Mouse (Mus musculus): ENCODE measurements around the gene Pomgnt2. TPM values are rescaled to one million over a fixed set of nuclear protein-coding genes. Genes with fewer than 3 reads are reported as not detected.

Gene Pomgnt2
- polyA plus RNA-seq, 1 experiment from 2014 or later = 12.1 TPM

- Histone ChIP-seq H3K36me3 (ENCODE audit: control insufficient read depth, insufficient read depth, low read length) (no peaks in the 10 kb centered on the region), H3K4me1 (replicated peaks; ENCODE audit: control insufficient read depth, insufficient read depth, low read length) (peaks cover 8% of the 10 kb centered on the region), H3K4me3 (ENCODE audit: low read length) (no peak overlapping the region), H3K9me3 (ENCODE audit: control insufficient read depth, low read length) (no peaks in the 10 kb centered on the region), H3K27ac (ENCODE audit: low read length) (no peak overlapping the region), H3K9ac (ENCODE audit: low read length) (no peak overlapping the region), H3K4me2 (ENCODE audit: low read depth, low read length) (no peak overlapping the region), H3K27me3 (ENCODE audit: control insufficient read depth, insufficient read depth, low read depth, low read length) (no peaks in the 10 kb centered on the region)
- ATAC-seq (ENCODE audit: low read depth) = no peak
- 81% methylated on average over 7 of the region's 7 CpGs for WGBS
Observed at GRCm38 (mm10) chr9:121964941-121965340, 32.0 kb downstream of the Pomgnt2 start.

DNA sequence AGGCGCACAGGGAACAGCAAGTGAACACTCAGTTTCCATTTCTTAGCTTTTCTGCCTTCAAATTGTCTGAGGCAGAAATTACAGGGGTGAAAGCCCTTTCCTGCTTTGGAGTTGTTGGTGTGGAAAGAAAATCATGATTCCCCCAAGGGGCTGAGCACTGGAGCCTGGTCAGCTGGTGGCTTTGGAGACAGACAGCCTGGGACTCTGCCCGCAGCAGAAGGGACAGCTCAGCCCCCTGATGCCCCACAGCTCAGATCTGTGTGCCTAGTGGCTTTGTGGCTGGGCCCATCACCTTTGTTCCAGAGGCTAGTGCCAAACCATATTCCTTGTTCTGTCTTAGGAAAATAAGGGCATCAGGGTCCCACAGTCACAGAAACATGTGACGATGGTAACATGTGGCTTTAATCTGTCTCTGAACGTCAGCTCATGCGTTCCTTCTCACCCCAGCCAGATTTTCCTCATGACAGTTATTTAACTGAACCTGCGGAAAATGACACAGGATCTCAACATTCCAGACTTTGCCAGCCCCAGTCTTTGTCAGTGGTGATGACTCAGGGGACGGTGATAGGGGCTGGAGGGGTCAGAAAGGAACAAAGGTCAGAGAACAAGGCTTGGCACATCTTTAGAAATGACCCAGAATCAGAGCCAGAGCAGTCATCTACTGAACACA lies 36.8 kb downstream of the Pomgnt2 start:
- Histone ChIP-seq H3K27me3 (ENCODE audit: control insufficient read depth, insufficient read depth, low read depth, low read length) (no peaks in the 10 kb centered on the region), H3K4me1 (replicated peaks; ENCODE audit: control insufficient read depth, insufficient read depth, low read length) (0 out of 2 replicates have a peak, but pooled peaks cover 3% of the 10 kb centered on the region), H3K9ac (ENCODE audit: low read length) (no peak overlapping the region), H3K36me3 (ENCODE audit: control insufficient read depth, insufficient read depth, low read length) (no peaks in the 10 kb centered on the region), H3K27ac (ENCODE audit: low read length) (no peak overlapping the region), H3K9me3 (ENCODE audit: control insufficient read depth, low read length) (no peaks in the 10 kb centered on the region), H3K4me3 (ENCODE audit: low read length) (no peak overlapping the region), H3K4me2 (ENCODE audit: low read depth, low read length) (no peak overlapping the region)
- ATAC-seq (ENCODE audit: low read depth) = no peak
- WGBS = 42% methylated on average over 7 of the region's 7 CpGs

- no peak for ATAC-seq (ENCODE audit: low read depth)
- Histone ChIP-seq H3K9me3 (ENCODE audit: control insufficient read depth, low read length) (no peaks in the 10 kb centered on the region), H3K27ac (ENCODE audit: low read length) (no peak overlapping the region), H3K27me3 (ENCODE audit: control insufficient read depth, insufficient read depth, low read depth, low read length) (no peaks in the 10 kb centered on the region), H3K4me2 (ENCODE audit: low read depth, low read length) (no peak overlapping the region), H3K4me1 (replicated peaks; ENCODE audit: control insufficient read depth, insufficient read depth, low read length) (peaks cover 16% of the 10 kb centered on the region), H3K4me3 (ENCODE audit: low read length) (no peak overlapping the region), H3K36me3 (ENCODE audit: control insufficient read depth, insufficient read depth, low read length) (no peaks in the 10 kb centered on the region), H3K9ac (ENCODE audit: low read length) (no peak overlapping the region)
- 69% methylated on average over 6 of the region's 6 CpGs for WGBS
Observed at GRCm38 (mm10) chr9:121952596-121952995, 44.3 kb downstream of the Pomgnt2 start.

- peaks cover 16% of the 10 kb centered on the region for H3K4me1 ChIP-seq (replicated peaks; ENCODE audit: control insufficient read depth, insufficient read depth, low read length)
- H3K4me2 ChIP-seq (ENCODE audit: low read depth, low read length) = peak overlapping the region; percentile 67
- H3K36me3 ChIP-seq (ENCODE audit: control insufficient read depth, insufficient read depth, low read length) = no peaks in the 10 kb centered on the region
- no peaks in the 10 kb centered on the region for H3K27me3 ChIP-seq (ENCODE audit: control insufficient read depth, insufficient read depth, low read depth, low read length)
- ATAC-seq (ENCODE audit: low read depth) = no peak
- H3K4me3 ChIP-seq (ENCODE audit: low read length) = peak overlapping the region; percentile 36
- no peaks in the 10 kb centered on the region for H3K9me3 ChIP-seq (ENCODE audit: control insufficient read depth, low read length)
- 19% methylated on average over 4 of the region's 4 CpGs for WGBS
- peak overlapping the region; percentile 66 for H3K9ac ChIP-seq (ENCODE audit: low read length)
- H3K27ac ChIP-seq (ENCODE audit: low read length) = no peak overlapping the region; the same call in none of the 2 replicates
Observed at GRCm38 (mm10) chr9:121951114-121951423, 45.8 kb downstream of the Pomgnt2 start.

GRCm38 (mm10) chr9:121950418-121951113 lies 46.3 kb downstream of the Pomgnt2 start, which contains the start of gene Fam198a:
Gene Fam198a, plus strand, starts transcription at chr9:121950988.
- Histone ChIP-seq H3K9ac (ENCODE audit: low read length) (peak within 1 kb of the TSS; percentile 66), H3K27me3 (ENCODE audit: control insufficient read depth, insufficient read depth, low read depth, low read length) (no peaks in the 10 kb centered on the region), H3K9me3 (ENCODE audit: control insufficient read depth, low read length) (no peaks in the 10 kb centered on the region), H3K4me1 (replicated peaks; ENCODE audit: control insufficient read depth, insufficient read depth, low read length) (peaks cover 16% of the 10 kb centered on the region), H3K4me2 (ENCODE audit: low read depth, low read length) (peak within 1 kb of the TSS; percentile 67), H3K27ac (ENCODE audit: low read length) (peak within 1 kb of the TSS; percentile 83), H3K36me3 (ENCODE audit: control insufficient read depth, insufficient read depth, low read length) (no peaks in the 10 kb centered on the region), H3K4me3 (ENCODE audit: low read length) (peak within 1 kb of the TSS; percentile 36)
- WGBS = under 1% methylated on average over 14 of the region's 14 CpGs
- peak; percentile 96 for ATAC-seq (ENCODE audit: low read depth)

DNA sequence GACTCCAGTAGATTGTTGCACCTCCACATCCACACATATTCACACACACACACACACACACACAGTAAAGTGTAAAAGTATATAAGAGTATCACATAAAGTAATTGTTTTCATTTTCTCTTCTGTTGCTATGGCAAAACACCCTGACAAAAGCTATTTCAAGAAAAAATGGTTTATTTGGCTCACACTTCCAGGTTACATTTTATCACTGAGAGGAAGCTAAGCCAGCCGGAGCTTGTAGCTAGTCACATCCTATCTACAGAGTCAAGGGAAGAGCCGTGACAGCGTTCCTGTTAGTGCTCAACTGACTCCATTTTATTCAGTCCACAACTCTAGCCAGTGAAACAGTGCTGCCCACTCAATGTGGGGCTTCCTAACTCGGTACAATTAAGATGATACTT lies 48.5 kb downstream of the Pomgnt2 start:
- Histone ChIP-seq H3K4me1 (replicated peaks; ENCODE audit: control insufficient read depth, insufficient read depth, low read length) (peaks cover 16% of the 10 kb centered on the region), H3K36me3 (ENCODE audit: control insufficient read depth, insufficient read depth, low read length) (no peaks in the 10 kb centered on the region), H3K4me2 (ENCODE audit: low read depth, low read length) (no peak overlapping the region), H3K9ac (ENCODE audit: low read length) (no peak overlapping the region), H3K27ac (ENCODE audit: low read length) (no peak overlapping the region), H3K27me3 (ENCODE audit: control insufficient read depth, insufficient read depth, low read depth, low read length) (no peaks in the 10 kb centered on the region), H3K4me3 (ENCODE audit: low read length) (no peak overlapping the region), H3K9me3 (ENCODE audit: control insufficient read depth, low read length) (no peaks in the 10 kb centered on the region)
- ATAC-seq (ENCODE audit: low read depth) = no peak
- WGBS = 35% methylated on average over 4 of the region's 4 CpGs

DNA sequence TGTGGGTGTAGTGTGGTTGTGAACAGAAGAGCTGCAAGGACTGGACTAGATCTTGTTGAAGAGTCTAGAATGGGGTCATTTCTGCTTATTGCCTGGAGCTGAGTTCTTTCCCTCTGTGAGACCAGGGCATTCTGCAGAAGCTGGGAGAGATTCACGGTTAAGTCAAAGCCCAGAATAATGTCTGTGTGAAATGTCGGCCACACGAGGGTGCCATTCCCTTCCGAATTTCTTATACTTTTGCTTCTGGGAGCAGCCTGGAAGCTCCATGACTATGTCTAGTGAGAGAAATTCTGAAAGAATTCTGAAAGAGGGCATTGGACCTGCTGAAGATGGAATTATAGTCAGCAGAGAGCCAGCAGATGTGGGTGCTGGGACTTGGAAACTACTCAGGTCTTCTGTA lies 49.1 kb downstream of the Pomgnt2 start:
- H3K4me1 ChIP-seq (replicated peaks; ENCODE audit: control insufficient read depth, insufficient read depth, low read length) = peaks cover 16% of the 10 kb centered on the region
- no peak overlapping the region for H3K9ac ChIP-seq (ENCODE audit: low read length)
- H3K36me3 ChIP-seq (ENCODE audit: control insufficient read depth, insufficient read depth, low read length) = no peaks in the 10 kb centered on the region
- ATAC-seq (ENCODE audit: low read depth) = no peak
- H3K27ac ChIP-seq (ENCODE audit: low read length) = no peak overlapping the region
- no peak overlapping the region for H3K4me3 ChIP-seq (ENCODE audit: low read length)
- no peaks in the 10 kb centered on the region for H3K27me3 ChIP-seq (ENCODE audit: control insufficient read depth, insufficient read depth, low read depth, low read length)
- no peak overlapping the region for H3K4me2 ChIP-seq (ENCODE audit: low read depth, low read length)
- H3K9me3 ChIP-seq (ENCODE audit: control insufficient read depth, low read length) = no peaks in the 10 kb centered on the region
- 5% methylated on average over 4 of the region's 4 CpGs for WGBS

GRCm38 (mm10) chr9:121943628-121944027 lies 53.3 kb downstream of the Pomgnt2 start:
- Histone ChIP-seq H3K9ac (ENCODE audit: low read length) (no peak overlapping the region), H3K9me3 (ENCODE audit: control insufficient read depth, low read length) (no peaks in the 10 kb centered on the region), H3K27me3 (ENCODE audit: control insufficient read depth, insufficient read depth, low read depth, low read length) (no peaks in the 10 kb centered on the region), H3K27ac (ENCODE audit: low read length) (no peak overlapping the region), H3K4me2 (ENCODE audit: low read depth, low read length) (no peak overlapping the region), H3K36me3 (ENCODE audit: control insufficient read depth, insufficient read depth, low read length) (no peaks in the 10 kb centered on the region), H3K4me1 (replicated peaks; ENCODE audit: control insufficient read depth, insufficient read depth, low read length) (peaks cover 3% of the 10 kb centered on the region; the same call in 1 of the 2 replicates), H3K4me3 (ENCODE audit: low read length) (no peak overlapping the region)
- ATAC-seq (ENCODE audit: low read depth) = no peak
- WGBS = 80% methylated on average over 3 of the region's 3 CpGs

GRCm38 (mm10) chr9:121943005-121943404 lies 53.9 kb downstream of the Pomgnt2 start:
- WGBS = 86% methylated on average over 3 of the region's 3 CpGs

More at GRCm38 (mm10) chr9:121943005-121943404, 53.9 kb downstream of the Pomgnt2 start:
- ATAC-seq (ENCODE audit: low read depth) = no peak
- H3K4me3 ChIP-seq (ENCODE audit: low read length) = no peak overlapping the region
- H3K9me3 ChIP-seq (ENCODE audit: control insufficient read depth, low read length) = no peaks in the 10 kb centered on the region
- peaks cover 1% of the 10 kb centered on the region; the same call in 1 of the 2 replicates for H3K4me1 ChIP-seq (replicated peaks; ENCODE audit: control insufficient read depth, insufficient read depth, low read length)
- H3K36me3 ChIP-seq (ENCODE audit: control insufficient read depth, insufficient read depth, low read length) = no peaks in the 10 kb centered on the region
- no peaks in the 10 kb centered on the region for H3K27me3 ChIP-seq (ENCODE audit: control insufficient read depth, insufficient read depth, low read depth, low read length)
- H3K9ac ChIP-seq (ENCODE audit: low read length) = no peak overlapping the region
- H3K4me2 ChIP-seq (ENCODE audit: low read depth, low read length) = no peak overlapping the region
- H3K27ac ChIP-seq (ENCODE audit: low read length) = no peak overlapping the region
